Mouse (Mus musculus) heart, embryonic 10.5 days (tissue): ENCODE results near the gene Ovol1. TPM values are rescaled to one million over a fixed set of nuclear protein-coding genes. Genes with fewer than 3 reads are reported as not detected.

ENCODE experiments used
- DNase-seq: peaks from one replicate; pipeline ENCODE4 v3.0.0-alpha.2; 2017; ENCODE audit warnings: low spot score
- H3K27ac ChIP-seq: fragments of 300-500 bp; sonication (generic); 2 replicates; pipeline ENCODE4 v1.5.1; 2016; ENCODE audit warnings: mild to moderate bottlenecking
- H3K27me3 ChIP-seq: fragments of 300-500 bp; sonication (generic); 2 replicates; pipeline ENCODE4 v1.6.1; 2016; ENCODE audit warnings: mild to moderate bottlenecking; ENCODE audit not compliant: poor library complexity, insufficient read depth, severe bottlenecking
- H3K36me3 ChIP-seq: fragments of 300-500 bp; sonication (generic); 2 replicates; pipeline ENCODE4 v1.6.1; 2016; ENCODE audit warnings: mild to moderate bottlenecking, moderate library complexity
- H3K4me1 ChIP-seq: fragments of 300-500 bp; sonication (generic); 2 replicates; pipeline ENCODE4 v1.6.1; 2016; ENCODE audit warnings: mild to moderate bottlenecking
- H3K4me3 ChIP-seq: fragments of 300-500 bp; sonication (generic); 2 replicates; pipeline ENCODE4 v1.5.1; 2016; ENCODE audit warnings: mild to moderate bottlenecking, moderate library complexity
- H3K9me3 ChIP-seq: fragments of 300-500 bp; sonication (generic); 2 replicates; pipeline ENCODE4 v1.6.1; 2016; ENCODE audit warnings: mild to moderate bottlenecking, moderate library complexity
- WGBS: fragments of 180-500 bp; shearing (Covaris S2); methylation state at CpG from one replicate; pipeline ENCODE4 v1.1.7; 2016; 5-methylcytosine and 5-hydroxymethylcytosine counted together
- polyA plus RNA-seq: library from polyadenylated mRNA; unstranded; fragments of >200 nt; fragmentation: Nextera tagmentation; extraction: Ambion mirVana; gene quantifications from 2 replicates; pipeline ENCODE4 v1.2.1, GENCODE M21; 2016

Ovol1 gene
- polyA plus RNA-seq, 1 experiment from 2014 or later, result 0.35 TPM

- Histone ChIP-seq H3K27me3 (peaks cover 35% of the 10 kb centered on the region), H3K4me1 (peaks cover 7% of the 10 kb centered on the region), H3K4me3 (no peak overlapping the region), H3K36me3 (no peaks in the 10 kb centered on the region), H3K9me3 (no peaks in the 10 kb centered on the region), H3K27ac (no peak overlapping the region)
- 61% methylated on average over 8 of the region's 8 CpGs for WGBS
- DNase-seq, result no peak
Measured at GRCm38 (mm10) chr19:5532520-5532919, 27.9 kb downstream of the Ovol1 start.

DNA sequence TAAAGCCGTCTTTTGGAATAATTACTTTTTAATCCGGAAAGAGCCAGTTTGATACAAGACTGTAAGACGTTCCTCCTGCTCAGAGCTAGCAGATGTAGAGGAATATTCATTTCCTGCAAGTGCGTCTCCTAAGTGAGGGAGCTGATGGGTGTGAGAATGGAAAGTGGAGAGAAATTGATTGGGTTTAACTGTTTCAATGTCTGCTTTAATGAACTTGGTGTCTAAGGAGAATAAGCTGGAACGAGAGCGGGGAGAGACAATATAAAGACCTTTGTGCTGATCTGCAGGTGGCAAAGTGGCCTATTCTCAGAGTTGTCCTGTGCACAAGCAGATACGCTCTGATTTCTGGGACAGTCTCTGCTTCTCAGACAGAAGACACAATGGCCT, 30.3 kb downstream of the Ovol1 start:
- 74% methylated on average over 7 of the region's 7 CpGs for WGBS
- DNase-seq, result no peak

GRCm38 (mm10) chr19:5529325-5530137, 30.9 kb downstream of the Ovol1 start:
- Histone ChIP-seq H3K4me3 (peak overlapping the region; percentile 27), H3K27ac (no peak overlapping the region), H3K27me3 (peaks cover 30% of the 10 kb centered on the region), H3K4me1 (peaks cover 11% of the 10 kb centered on the region), H3K9me3 (no peaks in the 10 kb centered on the region), H3K36me3 (no peaks in the 10 kb centered on the region)
- 20% methylated on average over 20 of the region's 20 CpGs for WGBS
- peak; percentile 97 for DNase-seq

More for the DNA sequence above, 30.3 kb downstream of the Ovol1 start:
- peaks cover 30% of the 10 kb centered on the region for H3K27me3 ChIP-seq
- H3K9me3 ChIP-seq, result no peaks in the 10 kb centered on the region
- peaks cover 11% of the 10 kb centered on the region for H3K4me1 ChIP-seq
- no peak overlapping the region for H3K4me3 ChIP-seq
- no peak overlapping the region for H3K27ac ChIP-seq
- no peaks in the 10 kb centered on the region for H3K36me3 ChIP-seq

DNA sequence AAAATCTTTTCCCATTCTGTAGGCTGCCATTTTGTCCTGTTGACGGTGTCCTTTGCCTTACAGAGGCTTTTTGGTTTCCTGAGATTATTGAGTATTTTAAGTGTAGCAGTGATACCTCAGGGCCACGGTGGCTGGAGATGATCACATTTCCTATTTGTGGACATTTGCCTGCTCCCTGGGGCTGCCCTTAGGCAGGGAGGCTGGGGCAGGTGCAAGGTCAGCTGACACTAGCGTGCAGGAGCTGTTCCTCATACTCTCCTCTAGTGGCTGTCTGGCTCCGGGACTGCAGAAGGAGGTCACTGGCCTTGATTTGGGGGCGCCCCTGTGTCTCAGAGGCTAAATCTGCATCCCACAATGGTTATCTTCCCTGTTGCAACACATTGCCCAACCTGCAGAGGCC, 35.2 kb downstream of the Ovol1 start:
- H3K27me3 ChIP-seq, result peaks cover 2% of the 10 kb centered on the region
- peaks cover 11% of the 10 kb centered on the region for H3K4me1 ChIP-seq
- no peak overlapping the region for H3K27ac ChIP-seq
- 68% methylated on average over 5 of the region's 5 CpGs for WGBS
- no peak for DNase-seq
- H3K9me3 ChIP-seq, result no peaks in the 10 kb centered on the region
- no peak overlapping the region for H3K4me3 ChIP-seq
- no peaks in the 10 kb centered on the region for H3K36me3 ChIP-seq

GRCm38 (mm10) chr19:5518721-5519120, 41.7 kb downstream of the Ovol1 start:
- Histone ChIP-seq H3K4me3 (no peak overlapping the region), H3K9me3 (no peaks in the 10 kb centered on the region), H3K27ac (no peak overlapping the region), H3K4me1 (no peaks in the 10 kb centered on the region), H3K36me3 (no peaks in the 10 kb centered on the region), H3K27me3 (no peaks in the 10 kb centered on the region)
- DNase-seq, result no peak
- 83% methylated on average over 3 of the region's 3 CpGs for WGBS

GRCm38 (mm10) chr19:5516906-5517505, 43.4 kb downstream of the Ovol1 start:
- WGBS, result 79% methylated on average over 8 of the region's 8 CpGs
- H3K27me3 ChIP-seq, result no peaks in the 10 kb centered on the region
- no peak for DNase-seq
- H3K36me3 ChIP-seq, result no peaks in the 10 kb centered on the region
- no peak overlapping the region for H3K4me3 ChIP-seq
- H3K9me3 ChIP-seq, result no peaks in the 10 kb centered on the region
- 0 out of 2 replicates have a peak, but pooled peaks cover 4% of the 10 kb centered on the region for H3K4me1 ChIP-seq
- H3K27ac ChIP-seq, result no peak overlapping the region

- no peak overlapping the region for H3K4me3 ChIP-seq
- DNase-seq, result no peak
- peaks cover 6% of the 10 kb centered on the region; the same call in 1 of the 2 replicates for H3K4me1 ChIP-seq
- H3K36me3 ChIP-seq, result no peaks in the 10 kb centered on the region
- H3K27ac ChIP-seq, result no peak overlapping the region
- 85% methylated on average over 7 of the region's 7 CpGs for WGBS
- no peaks in the 10 kb centered on the region for H3K9me3 ChIP-seq
- H3K27me3 ChIP-seq, result no peaks in the 10 kb centered on the region
Measured at GRCm38 (mm10) chr19:5515840-5516777, 44.3 kb downstream of the Ovol1 start.

DNA sequence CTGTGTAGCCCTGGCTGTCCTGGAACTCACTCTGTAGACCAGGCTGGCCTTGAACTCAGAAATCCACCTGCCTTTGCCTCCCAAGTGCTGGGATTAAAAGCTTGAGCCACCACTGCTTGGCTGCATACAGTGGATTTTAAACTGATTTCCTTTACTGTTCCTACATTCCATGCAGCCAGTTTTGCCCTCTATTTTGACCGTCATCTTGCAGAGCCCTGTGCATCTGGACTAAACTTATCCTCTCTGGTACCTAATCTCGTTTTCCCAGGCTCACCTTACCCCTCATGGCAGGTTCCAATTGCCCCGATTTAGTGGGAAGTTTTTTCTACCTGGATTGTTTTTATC, 47.5 kb downstream of the Ovol1 start:
- Histone ChIP-seq H3K27ac (no peak overlapping the region), H3K27me3 (no peaks in the 10 kb centered on the region)
- WGBS, result 81% methylated on average over 3 of the region's 3 CpGs

DNA sequence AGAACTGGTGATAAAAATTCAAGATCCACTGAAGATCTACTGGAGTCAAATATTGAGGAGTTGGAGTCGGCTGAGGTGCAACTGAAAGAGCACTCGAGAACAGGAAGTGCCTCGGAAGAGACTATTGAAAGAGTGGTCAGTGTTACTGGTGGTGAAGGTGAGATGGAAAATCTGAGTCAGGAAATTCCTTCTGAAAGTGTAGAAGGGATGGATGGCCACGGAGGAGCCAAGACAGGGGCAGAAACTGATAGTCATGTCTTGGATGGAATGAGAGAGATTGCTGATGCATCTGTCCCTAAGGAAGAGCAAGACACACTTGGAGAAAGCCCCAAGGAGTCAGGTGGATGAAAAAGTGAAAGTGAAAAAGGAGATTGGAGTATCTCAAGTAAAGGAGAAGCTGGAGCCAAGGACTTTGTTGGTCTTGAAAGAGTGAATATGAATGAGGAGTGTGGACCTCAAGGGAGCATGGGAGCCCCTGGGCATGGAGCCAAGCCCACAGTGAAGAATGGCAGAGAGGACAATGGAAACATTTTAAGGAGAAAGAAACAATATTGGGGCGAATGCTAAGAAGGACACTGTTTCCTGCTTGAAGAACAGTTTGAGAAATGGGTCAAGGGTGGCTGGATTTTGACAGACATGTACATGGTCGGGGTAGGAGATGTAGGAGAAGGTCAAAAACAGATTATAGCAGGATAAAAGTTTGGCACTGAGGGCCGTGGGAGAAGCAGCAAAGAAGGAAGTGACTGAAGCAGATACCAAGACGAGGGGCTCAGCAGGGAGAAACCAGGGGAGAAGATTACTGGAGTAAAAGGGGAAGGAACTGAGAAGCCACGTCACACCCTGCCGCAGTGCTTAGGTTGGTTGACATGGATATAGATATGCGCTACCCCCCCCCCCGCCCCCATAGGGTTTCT, 48.1 kb downstream of the Ovol1 start:
- H3K4me3 ChIP-seq, result no peak overlapping the region
- 75% methylated on average over 12 of the region's 12 CpGs for WGBS
- DNase-seq, result no peak
- H3K9me3 ChIP-seq, result no peaks in the 10 kb centered on the region
- H3K27me3 ChIP-seq, result no peaks in the 10 kb centered on the region
- no peak overlapping the region for H3K27ac ChIP-seq
- no peaks in the 10 kb centered on the region; the same call in 1 of the 2 replicates for H3K36me3 ChIP-seq
- peaks cover 24% of the 10 kb centered on the region for H3K4me1 ChIP-seq

More for the DNA sequence above, 47.5 kb downstream of the Ovol1 start:
- H3K36me3 ChIP-seq, result no peaks in the 10 kb centered on the region; the same call in 1 of the 2 replicates
- DNase-seq, result no peak
- no peak overlapping the region for H3K4me3 ChIP-seq
- peaks cover 24% of the 10 kb centered on the region for H3K4me1 ChIP-seq
- no peaks in the 10 kb centered on the region for H3K9me3 ChIP-seq

GRCm38 (mm10) chr19:5511074-5511632, 49.3 kb downstream of the Ovol1 start:
- peak overlapping the region; percentile 68 for H3K4me3 ChIP-seq
- peak overlapping the region; percentile 89 for H3K27ac ChIP-seq
- H3K9me3 ChIP-seq, result no peaks in the 10 kb centered on the region
- WGBS, result 49% methylated on average over 15 of the region's 15 CpGs
- DNase-seq, result no peak
- peaks cover 25% of the 10 kb centered on the region for H3K4me1 ChIP-seq
- H3K27me3 ChIP-seq, result no peaks in the 10 kb centered on the region
- no peaks in the 10 kb centered on the region; the same call in 1 of the 2 replicates for H3K36me3 ChIP-seq

GRCm38 (mm10) chr19:5510031-5511026, 50.1 kb downstream of the Ovol1 start, which contains the start of gene Snx32:
Gene Snx32 (minus strand): TSS chr19:5510538.
- 2% methylated on average over 47 of the region's 47 CpGs for WGBS
- Histone ChIP-seq H3K4me1 (peaks cover 27% of the 10 kb centered on the region), H3K27me3 (no peaks in the 10 kb centered on the region), H3K27ac (peak within 1 kb of the TSS; percentile 89), H3K4me3 (peak within 1 kb of the TSS; percentile 68), H3K9me3 (no peaks in the 10 kb centered on the region), H3K36me3 (no peaks in the 10 kb centered on the region; the same call in 1 of the 2 replicates)
- peak; percentile 99 for DNase-seq
